Mouse (Mus musculus) megakaryocyte, embryonic 14.5 days (primary cell): ENCODE measurements around the gene Wdr78. TPM values are rescaled to one million over a fixed set of nuclear protein-coding genes. Genes with fewer than 3 reads are reported as not detected.

ENCODE experiments used
- H3K27me3 ChIP-seq: replicated peaks from 2 replicates; pipeline ENCODE3; 2012; ENCODE audit warnings: inconsistent platforms
- H3K36me3 ChIP-seq: replicated peaks from 2 replicates; pipeline ENCODE3; 2012; ENCODE audit warnings: low read length, inconsistent platforms, mixed read lengths
- H3K4me1 ChIP-seq: 2 replicates; pipeline ENCODE4 v1.6.1; 2012; ENCODE audit warnings: inconsistent platforms
- H3K4me3 ChIP-seq: replicated peaks from 2 replicates; pipeline ENCODE3; 2012; ENCODE audit warnings: moderate library complexity, mild to moderate bottlenecking, inconsistent platforms
- H3K9me3 ChIP-seq: 2 replicates; pipeline ENCODE4 v1.6.1; 2012; ENCODE audit warnings: inconsistent platforms
- FLI1 ChIP-seq: IDR thresholded peaks from 2 replicates; pipeline ENCODE4 v1.6.1; 2012; ENCODE audit warnings: low read length, inconsistent platforms, mixed read lengths
- GATA1 ChIP-seq: IDR thresholded peaks from 3 replicates; pipeline ENCODE4 v1.6.1; 2012; ENCODE audit warnings: mixed read lengths, low read length, inconsistent platforms, borderline replicate concordance
- polyA plus RNA-seq: library from polyadenylated mRNA; stranded (reverse); fragments of >175 nt; gene quantifications from 2 replicates; pipeline ENCODE4 v1.2.3, GENCODE M21; 2012; ENCODE audit warnings: low replicate concordance; ENCODE audit not compliant: insufficient read depth

Wdr78 gene
- polyA plus RNA-seq, 1 experiment: 0.47 TPM

DNA sequence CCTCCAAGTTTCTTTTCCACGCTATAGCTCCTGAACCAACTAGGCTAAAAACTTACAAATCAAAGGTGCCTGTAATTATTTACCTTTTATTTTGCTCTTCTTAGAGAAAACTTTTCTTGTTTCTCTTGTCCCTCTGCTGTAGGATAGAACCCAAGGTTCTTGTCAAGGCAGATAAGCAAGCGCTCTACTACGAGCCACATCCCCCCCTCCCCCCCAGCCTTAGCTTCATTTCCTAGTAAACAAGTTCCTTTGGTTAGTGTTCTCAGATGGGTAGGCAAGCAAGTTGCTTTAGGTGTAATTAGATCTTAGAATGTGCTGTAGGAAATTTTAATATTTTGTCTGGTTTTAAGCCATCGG, 5.7 kb upstream of the Wdr78 start:
- Histone ChIP-seq H3K9me3 (no peaks in the 10 kb centered on the region), H3K27me3 (no peaks in the 10 kb centered on the region), H3K4me3 (peak overlapping the region; percentile 94), H3K36me3 (peaks cover 20% of the 10 kb centered on the region), H3K4me1 (peaks cover 45% of the 10 kb centered on the region)
- no peak for TF ChIP-seq GATA1
- TF ChIP-seq FLI1: no peak

DNA sequence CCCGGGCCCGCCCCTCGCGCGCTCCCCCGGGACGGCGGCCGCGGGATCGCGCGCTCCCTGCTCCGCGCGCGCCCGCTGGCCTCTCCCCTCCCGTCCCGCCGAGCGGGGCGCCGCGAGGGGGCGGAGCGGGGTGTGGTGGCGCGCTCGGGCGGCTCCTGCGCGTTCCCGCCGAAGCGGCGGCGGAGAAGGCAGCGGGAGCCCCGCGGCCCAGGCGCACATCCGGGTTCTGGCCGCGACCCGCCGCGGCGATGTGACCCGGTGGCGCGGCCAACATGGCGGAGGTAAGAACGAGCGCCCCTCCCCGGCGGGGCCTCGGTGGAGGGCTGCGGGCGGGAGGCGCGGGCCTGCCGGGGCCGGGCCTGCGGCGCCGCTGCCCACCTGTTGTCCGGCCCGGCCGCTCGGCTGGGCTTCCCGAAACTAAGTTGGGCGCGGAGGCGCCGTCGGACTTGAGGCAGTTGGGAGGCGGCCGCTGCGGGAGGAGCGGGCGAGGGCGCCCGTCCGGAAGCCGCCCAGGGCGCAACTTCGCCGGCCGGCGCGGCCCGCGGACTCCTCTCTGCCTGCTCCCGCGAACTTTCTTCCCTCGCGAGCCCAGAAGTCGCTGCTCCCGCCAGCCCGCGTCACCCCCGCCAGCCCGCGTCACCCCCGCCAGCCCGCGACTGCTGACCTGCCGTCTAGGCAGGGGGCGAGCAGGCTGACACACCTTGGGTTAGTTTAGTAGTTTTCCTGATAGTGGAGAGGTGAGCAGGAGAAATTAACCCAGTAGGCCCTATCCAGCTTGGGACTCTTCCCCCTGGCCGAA, 5.1 kb upstream of the Wdr78 start:
- no peaks in the 10 kb centered on the region for H3K9me3 ChIP-seq
- peaks cover 43% of the 10 kb centered on the region for H3K4me1 ChIP-seq
- H3K27me3 ChIP-seq: no peaks in the 10 kb centered on the region
- peak overlapping the region; percentile 94 for H3K4me3 ChIP-seq
- TF ChIP-seq GATA1 (no peak), FLI1 (no peak)
- H3K36me3 ChIP-seq: peaks cover 20% of the 10 kb centered on the region

DNA sequence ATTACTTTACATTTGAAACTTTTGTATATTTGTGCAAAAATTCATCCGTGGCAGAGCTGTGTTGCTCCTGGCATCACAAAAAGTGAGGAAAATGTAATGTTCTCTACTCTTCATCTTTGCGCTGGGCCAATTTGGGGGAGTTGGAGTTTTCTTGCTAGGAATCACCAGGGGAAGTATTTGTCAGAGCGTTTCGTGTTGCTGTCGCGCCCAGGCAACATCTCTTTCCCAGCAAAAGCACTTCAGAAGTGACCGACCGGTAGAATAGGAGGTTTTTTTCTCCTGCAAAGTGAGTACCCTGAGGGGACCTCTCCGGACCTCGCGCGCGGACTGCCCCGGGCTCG, 4.5 kb upstream of the Wdr78 start:
- peaks cover 42% of the 10 kb centered on the region for H3K4me1 ChIP-seq
- H3K9me3 ChIP-seq: no peaks in the 10 kb centered on the region
- H3K27me3 ChIP-seq: no peaks in the 10 kb centered on the region
- H3K36me3 ChIP-seq: peaks cover 20% of the 10 kb centered on the region
- TF ChIP-seq FLI1: no peak
- TF ChIP-seq GATA1: no peak
- H3K4me3 ChIP-seq: peak overlapping the region; percentile 94

DNA sequence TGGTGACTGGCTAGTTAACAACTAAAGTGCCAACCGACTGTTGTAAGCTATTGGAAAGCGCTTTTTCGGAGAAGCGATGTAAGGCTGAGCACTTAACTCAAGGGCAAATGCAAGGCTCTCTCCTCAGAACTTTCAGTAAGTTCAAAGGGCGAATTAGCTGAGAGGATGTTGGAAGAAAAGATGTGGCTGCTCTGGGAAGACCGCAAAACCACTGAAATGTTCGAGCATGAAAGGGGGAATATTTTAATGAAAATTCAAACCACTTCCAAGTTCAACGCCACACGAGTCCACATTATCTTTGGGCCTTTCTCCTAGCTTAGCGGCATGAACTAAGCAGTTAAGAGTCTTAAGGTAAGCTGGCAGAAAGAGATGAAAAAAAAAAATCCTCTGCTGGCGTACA, 953 bp downstream of the Wdr78 start:
- peaks cover 34% of the 10 kb centered on the region for H3K4me1 ChIP-seq
- no peak for TF ChIP-seq GATA1
- TF ChIP-seq FLI1: no peak
- H3K4me3 ChIP-seq: peak overlapping the region; percentile 94
- H3K36me3 ChIP-seq: peaks cover 31% of the 10 kb centered on the region
- no peaks in the 10 kb centered on the region for H3K9me3 ChIP-seq
- no peaks in the 10 kb centered on the region for H3K27me3 ChIP-seq

DNA sequence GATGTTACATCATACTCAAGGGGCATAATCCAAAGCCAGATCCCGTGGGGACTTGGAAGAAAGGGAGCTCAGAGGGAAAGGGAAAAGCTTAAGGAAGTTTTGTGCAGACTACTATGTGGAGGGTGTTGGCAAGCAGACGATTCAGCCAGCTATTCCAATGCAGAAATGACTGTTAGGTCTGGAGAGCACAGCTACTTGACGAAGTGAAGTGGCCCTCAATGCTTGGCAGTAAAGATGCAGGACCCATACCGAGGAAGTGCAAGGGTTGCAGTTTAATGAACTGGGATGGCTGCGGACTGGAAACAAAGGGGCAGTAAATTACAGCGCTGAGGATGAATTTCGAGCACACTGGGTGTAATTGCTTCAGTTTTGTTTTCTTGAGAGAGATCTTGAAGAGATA, 1.7 kb downstream of the Wdr78 start:
- no peak for TF ChIP-seq GATA1
- peaks cover 35% of the 10 kb centered on the region for H3K36me3 ChIP-seq
- no peaks in the 10 kb centered on the region for H3K9me3 ChIP-seq
- peaks cover 39% of the 10 kb centered on the region for H3K4me1 ChIP-seq
- H3K27me3 ChIP-seq: no peaks in the 10 kb centered on the region
- peak overlapping the region; percentile 94 for H3K4me3 ChIP-seq

DNA sequence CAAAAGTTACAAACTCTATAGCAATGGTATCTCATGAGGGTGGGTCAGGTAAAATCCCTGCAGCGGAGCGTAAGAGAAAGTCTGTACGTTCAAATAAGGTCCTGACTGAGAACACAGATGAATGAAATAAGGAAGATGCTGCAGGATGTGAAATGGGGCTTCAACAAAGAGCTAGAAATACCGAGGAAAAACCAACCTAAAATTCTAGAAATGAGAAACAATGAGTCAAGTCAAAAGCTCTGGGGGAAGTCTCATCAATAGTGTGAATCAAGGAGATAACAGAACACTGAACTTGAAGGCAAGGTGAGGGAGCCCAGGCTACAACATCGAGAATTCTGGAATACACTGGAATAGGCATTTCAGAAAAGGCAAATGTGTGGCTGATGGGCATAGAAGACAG, 15.8 kb downstream of the Wdr78 start:
- H3K9me3 ChIP-seq: no peaks in the 10 kb centered on the region
- no peaks in the 10 kb centered on the region for H3K27me3 ChIP-seq
- TF ChIP-seq GATA1 (no peak), FLI1 (no peak)
- H3K36me3 ChIP-seq: no peaks in the 10 kb centered on the region
- H3K4me1 ChIP-seq: no peaks in the 10 kb centered on the region; the same call in 1 of the 2 replicates
- no peak overlapping the region for H3K4me3 ChIP-seq

DNA sequence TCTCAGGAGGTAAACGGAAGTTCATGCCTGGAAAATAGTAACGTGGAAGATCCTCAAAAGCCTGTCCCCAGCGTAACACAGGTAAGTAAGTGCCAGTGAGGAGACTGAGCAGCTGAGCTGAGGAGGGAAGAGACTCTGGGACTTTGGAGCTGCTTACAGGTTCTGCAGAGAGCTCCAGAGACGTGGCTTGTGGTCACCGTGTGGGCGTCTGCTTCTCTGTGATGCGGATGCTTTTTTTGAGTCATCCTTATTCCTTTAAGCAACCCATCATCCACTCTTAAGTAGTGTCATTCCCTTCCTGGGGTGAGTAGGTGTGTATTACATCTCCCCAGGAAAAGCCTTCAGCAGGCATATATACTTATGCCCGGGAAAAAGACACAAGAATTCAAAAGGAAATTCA, 18.4 kb downstream of the Wdr78 start:
- Histone ChIP-seq H3K4me1 (no peaks in the 10 kb centered on the region; the same call in 1 of the 2 replicates), H3K9me3 (no peaks in the 10 kb centered on the region), H3K4me3 (no peak overlapping the region)

DNA sequence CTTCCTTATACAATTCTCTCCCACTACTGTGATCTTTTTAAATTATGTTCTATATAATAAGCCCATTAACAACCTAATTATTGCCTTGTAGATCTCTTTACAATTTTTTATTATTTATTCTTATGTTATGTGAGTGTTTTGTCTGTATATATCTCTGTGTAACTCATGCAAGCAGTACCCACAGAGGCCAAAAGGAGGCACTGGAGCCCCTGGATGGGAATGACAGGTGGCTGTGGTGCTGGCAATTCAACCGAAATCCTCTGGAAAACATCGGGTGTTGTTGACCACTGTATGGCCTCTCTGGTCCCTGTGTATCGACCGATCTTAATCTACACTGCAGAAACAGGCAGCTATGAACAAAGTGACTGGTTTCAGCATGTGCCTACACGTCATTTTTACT, 29.1 kb downstream of the Wdr78 start:
- TF ChIP-seq FLI1 (no peak), GATA1 (no peak)
- H3K4me3 ChIP-seq: peak overlapping the region; percentile 59
- H3K36me3 ChIP-seq: no peaks in the 10 kb centered on the region
- H3K9me3 ChIP-seq: peaks cover 2% of the 10 kb centered on the region; the same call in 1 of the 2 replicates
- peaks cover 11% of the 10 kb centered on the region for H3K4me1 ChIP-seq
- H3K27me3 ChIP-seq: peaks cover 2% of the 10 kb centered on the region

More for the DNA sequence above, 18.4 kb downstream of the Wdr78 start:
- no peaks in the 10 kb centered on the region for H3K36me3 ChIP-seq
- TF ChIP-seq GATA1 (no peak), FLI1 (no peak)
- no peaks in the 10 kb centered on the region for H3K27me3 ChIP-seq

DNA sequence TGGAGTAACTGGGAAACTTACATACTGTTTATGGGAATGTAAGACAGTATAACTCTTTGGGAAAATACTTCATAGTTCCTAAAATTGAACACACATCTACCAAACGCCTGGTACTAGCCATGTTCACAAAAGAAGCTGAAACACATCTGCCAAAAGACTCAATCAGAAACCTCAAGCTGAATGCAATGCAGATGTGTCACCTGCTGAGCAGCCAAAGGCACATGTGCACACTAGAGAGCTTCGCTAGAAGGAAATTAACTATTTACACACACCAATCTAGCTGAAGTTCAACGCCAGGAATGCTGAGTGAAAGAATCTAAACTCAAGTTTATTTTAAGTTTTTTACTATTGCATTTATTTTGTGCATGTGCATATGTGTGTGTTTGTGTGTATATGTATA, 43.7 kb downstream of the Wdr78 start:
- H3K9me3 ChIP-seq: no peaks in the 10 kb centered on the region
- H3K4me3 ChIP-seq: no peak overlapping the region
- no peaks in the 10 kb centered on the region for H3K36me3 ChIP-seq
- no peaks in the 10 kb centered on the region for H3K27me3 ChIP-seq
- H3K4me1 ChIP-seq: no peaks in the 10 kb centered on the region
- TF ChIP-seq FLI1: no peak
- no peak for TF ChIP-seq GATA1

DNA sequence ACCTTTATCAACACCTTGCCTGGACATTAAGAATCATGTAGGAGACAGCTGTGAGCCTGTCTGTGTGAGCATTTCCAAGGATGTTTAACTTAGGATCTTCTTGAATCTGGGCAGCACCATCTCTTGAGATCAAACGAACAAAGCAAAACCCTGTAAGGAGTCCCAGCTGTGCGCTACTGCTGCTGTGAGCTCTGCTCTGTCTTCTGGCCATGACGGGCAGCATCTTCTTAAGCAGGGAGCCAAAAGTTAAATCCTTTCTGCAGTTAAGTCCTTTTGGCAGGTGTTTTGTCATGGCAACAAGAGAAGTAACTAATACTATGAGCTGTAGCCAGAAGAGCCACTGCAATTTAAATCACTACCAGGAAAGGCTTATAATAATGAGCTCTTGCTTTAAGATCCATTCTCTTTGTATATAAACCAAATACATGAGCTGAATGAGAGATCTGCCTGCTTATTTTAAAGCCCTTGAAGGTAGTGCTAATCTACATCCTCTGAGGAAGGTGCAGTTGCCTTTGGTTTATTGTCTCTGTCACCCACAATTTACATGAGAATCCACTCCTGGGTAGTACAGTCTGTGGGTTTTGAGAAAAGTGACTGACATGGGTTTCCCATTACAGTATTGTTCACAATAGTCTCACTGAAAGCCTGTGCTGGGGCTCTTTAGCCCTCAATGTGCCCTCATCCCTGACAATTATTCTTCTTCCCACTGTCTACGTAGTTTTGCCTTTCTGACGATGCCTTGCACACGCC, 46.3 kb downstream of the Wdr78 start:
- no peak overlapping the region for H3K4me3 ChIP-seq
- H3K36me3 ChIP-seq: no peaks in the 10 kb centered on the region
- TF ChIP-seq FLI1 (no peak), GATA1 (no peak)
- H3K9me3 ChIP-seq: no peaks in the 10 kb centered on the region
- no peaks in the 10 kb centered on the region for H3K27me3 ChIP-seq
- peaks cover 4% of the 10 kb centered on the region; the same call in 1 of the 2 replicates for H3K4me1 ChIP-seq
